Mouse (Mus musculus) central nervous system, embryonic 18 days (tissue): ENCODE measurements around the gene Zc3h12c. TPM values are rescaled to one million over a fixed set of nuclear protein-coding genes. Genes with fewer than 3 reads are reported as not detected.

Experiments used
- polyA plus RNA-seq: library from polyadenylated mRNA; depleted of rRNA; stranded (reverse); fragments of >200 nt; gene quantifications from 2 replicates; pipeline ENCODE4 v1.2.3, GENCODE M21; 2012; rRNA removed

Gene Zc3h12c
- 5.8 and 6.3 TPM in 2 replicates for polyA plus RNA-seq

GRCm38 (mm10) chr9:52167863-52168685 is at the start of gene Zc3h12c:
Zc3h12c (minus strand) TSS chr9:52168572.

Other genes with a start within 250 kb of the Zc3h12c start
- gene Fdx1, start 205.0 kb downstream of the Zc3h12c start, polyA plus RNA-seq: 26.8 and 27.3 TPM in 2 replicates
- 38.5 and 38.9 TPM in 2 replicates for gene Rdx, start 121.4 kb downstream of the Zc3h12c start, polyA plus RNA-seq